Mouse (Mus musculus): ENCODE results near the gene Farsb. TPM values are rescaled to one million over a fixed set of nuclear protein-coding genes. Genes with fewer than 3 reads are reported as not detected.

The Farsb gene
- total and polyA plus RNA-seq, 3 experiments, result 114 to 205 (median 180) TPM

DNA sequence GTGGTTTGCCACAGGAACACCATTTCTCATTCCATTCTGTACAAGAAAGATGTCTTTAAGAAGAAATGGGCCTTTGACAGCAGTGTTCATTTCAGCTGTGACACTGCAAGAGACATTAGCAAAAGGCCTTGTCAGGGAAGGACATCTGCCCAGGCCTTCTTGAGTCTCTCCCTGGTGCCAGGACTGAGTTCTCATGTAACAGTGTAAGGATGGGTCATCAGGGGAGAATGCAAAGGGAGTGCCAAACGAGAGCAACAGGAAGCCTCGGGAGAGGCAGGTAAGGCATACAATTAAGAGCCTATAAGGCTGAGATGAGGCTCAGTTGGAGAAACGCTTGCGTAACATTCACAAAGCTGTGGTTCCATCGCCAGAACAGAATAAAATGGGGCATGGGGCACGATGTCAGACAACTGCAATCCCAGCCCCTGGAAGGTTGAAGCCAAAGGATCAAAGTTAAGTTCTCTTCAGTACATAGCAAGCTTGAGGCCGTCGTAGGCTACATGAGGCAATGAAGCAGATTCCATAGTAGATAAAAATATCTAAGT lies 93.4 kb downstream of the Farsb start:
- H3K79me2 ChIP-seq (replicated peaks; ENCODE audit: control insufficient read depth, extremely low read depth, insufficient read depth, poor library complexity, severe bottlenecking), result no peaks in the 10 kb centered on the region
- in situ Hi-C loops (cut with MboI; ENCODE audit: low pct_ligation_motif_present, low pct_unique_long_range_greater_than_20kb, low sequenced_read_pairs), result no loop called here
- H3K4me3 ChIP-seq (replicated peaks in 1 of 3; ENCODE audit: low read depth in 2 of 3, low read length in 2 of 3, poor library complexity in 1 of 3), result no peak overlapping the region
- no peaks in the 10 kb centered on the region for H3K27me3 ChIP-seq (replicated peaks)
- no peak overlapping the region for H3K27ac ChIP-seq (ENCODE audit: insufficient read depth, low read depth)
- H3K4me2 ChIP-seq (ENCODE audit: insufficient read depth, low read depth, poor library complexity, severe bottlenecking), result no peak overlapping the region
- no peaks in the 10 kb centered on the region for H3K9me3 ChIP-seq (replicated peaks; ENCODE audit: low read length)
- peaks cover 0 to 3% of the 10 kb centered on the region in 2 experiments for H3K36me3 ChIP-seq (replicated peaks in 1 of 2; ENCODE audit: control insufficient read depth in 1 of 2, insufficient read depth in 1 of 2, low read length in 1 of 2)
- TF ChIP-seq KAT2A (IDR thresholded peaks at IDR 0.05; ENCODE audit: insufficient replicate concordance, low read length) (no peak), CHD1 (IDR thresholded peaks at IDR 0.05; ENCODE audit: low read depth, low read length) (no peak), PAX5 (IDR thresholded peaks at IDR 0.05; ENCODE audit: low read length) (no peak), ZC3H11A (IDR thresholded peaks at IDR 0.05; ENCODE audit: low read depth, low read length) (no peak), ETS1 (conservative IDR thresholded peaks at IDR 0.05; ENCODE audit: low read depth, low read length) (no peak), TCF12 (IDR thresholded peaks at IDR 0.05; ENCODE audit: low read depth, low read length) (no peak), MYC (IDR thresholded peaks at IDR 0.05; ENCODE audit: low read depth, low read length) (no peak), NELFE (IDR thresholded peaks at IDR 0.05; ENCODE audit: low read depth, low read length) (no peak), USF2 (conservative IDR thresholded peaks at IDR 0.05; ENCODE audit: low read depth, low read length) (no peak), BHLHE40 (IDR thresholded peaks at IDR 0.05; ENCODE audit: low read depth, low read length) (no peak), IRF4 (IDR thresholded peaks at IDR 0.05; ENCODE audit: low read depth, low read length) (no peak), USF1 (IDR thresholded peaks at IDR 0.05; ENCODE audit: low read depth, low read length) (no peak), RAD21 (IDR thresholded peaks at IDR 0.05; ENCODE audit: low read depth, low read length) (no peak), MAFK (IDR thresholded peaks at IDR 0.05; ENCODE audit: insufficient replicate concordance, low read length) (no peak), MEF2A (IDR thresholded peaks at IDR 0.05; ENCODE audit: borderline replicate concordance, low read depth, low read length) (no peak), ELF1 (IDR thresholded peaks at IDR 0.05; ENCODE audit: low read depth, low read length) (no peak), GABPA (IDR thresholded peaks at IDR 0.05; ENCODE audit: insufficient replicate concordance, low read depth, low read length) (no peak), MAZ (IDR thresholded peaks at IDR 0.05; ENCODE audit: low read depth, low read length) (no peak)
- H3K9ac ChIP-seq (ENCODE audit: insufficient read depth, low read depth), result no peak overlapping the region
- DNase-seq (ENCODE audit: extremely low read depth), result no peak
- dilution Hi-C loops (cut with MboI; ENCODE audit: extremely low pct_ligation_motif_present, extremely low pct_unique_long_range_greater_than_20kb, low sequenced_read_pairs), result no loop called here
- H3K4me1 ChIP-seq (ENCODE audit: control insufficient read depth in 1 of 2, insufficient read depth in 2 of 2), result peaks cover 5 to 13% of the 10 kb centered on the region in 2 experiments; a peak in 2 of 4 replicates

DNA sequence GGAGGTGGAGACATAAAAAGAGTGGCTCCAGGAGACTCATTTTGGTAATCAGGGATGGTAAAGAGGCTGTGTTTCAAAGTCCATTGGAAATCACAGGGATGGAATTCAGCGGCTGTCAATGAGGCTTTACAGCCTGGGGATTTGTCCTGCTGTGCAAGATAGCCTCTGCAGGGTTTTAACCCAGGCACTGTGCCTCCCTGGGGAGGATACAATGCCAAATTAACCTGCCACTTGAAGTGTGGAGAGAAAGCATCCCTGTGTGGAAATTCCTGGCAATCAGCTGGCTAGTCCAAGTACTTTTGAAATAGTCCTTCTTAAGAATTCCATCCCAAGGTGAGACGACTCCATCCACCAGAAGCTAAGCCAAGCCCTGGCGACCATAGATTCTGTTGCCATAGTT lies 99.8 kb downstream of the Farsb start:
- dilution Hi-C loops (cut with MboI; ENCODE audit: extremely low pct_ligation_motif_present, extremely low pct_unique_long_range_greater_than_20kb, low sequenced_read_pairs), result no loop called here
- Histone ChIP-seq H3K36me3 (replicated peaks in 1 of 2; ENCODE audit: control insufficient read depth in 1 of 2, insufficient read depth in 1 of 2, low read length in 1 of 2) (peaks cover 0 to 3% of the 10 kb centered on the region in 2 experiments), H3K27me3 (replicated peaks) (no peaks in the 10 kb centered on the region), H3K4me2 (ENCODE audit: insufficient read depth, low read depth, poor library complexity, severe bottlenecking) (no peak overlapping the region), H3K9me3 (replicated peaks; ENCODE audit: low read length) (peaks cover 3% of the 10 kb centered on the region), H3K27ac (ENCODE audit: insufficient read depth, low read depth) (no peak overlapping the region), H3K4me1 (ENCODE audit: control insufficient read depth in 1 of 2, insufficient read depth in 2 of 2) (no peaks in the 10 kb centered on the region), H3K9ac (ENCODE audit: insufficient read depth, low read depth) (no peak overlapping the region), H3K79me2 (replicated peaks; ENCODE audit: control insufficient read depth, extremely low read depth, insufficient read depth, poor library complexity, severe bottlenecking) (no peaks in the 10 kb centered on the region), H3K4me3 (replicated peaks in 1 of 3; ENCODE audit: low read depth in 2 of 3, low read length in 2 of 3, poor library complexity in 1 of 3) (no peak overlapping the region)
- DNase-seq (ENCODE audit: extremely low read depth), result no peak
- in situ Hi-C loops (cut with MboI; ENCODE audit: low pct_ligation_motif_present, low pct_unique_long_range_greater_than_20kb, low sequenced_read_pairs), result no loop called here
- no peak for TF ChIP-seq POLR2A (IDR thresholded peaks at IDR 0.05; ENCODE audit: low read depth, low read length)
- no peak for TF ChIP-seq TCF12 (IDR thresholded peaks at IDR 0.05; ENCODE audit: low read depth, low read length)
- no peak for TF ChIP-seq SMC3 (IDR thresholded peaks at IDR 0.05; ENCODE audit: low read depth, low read length)
- TF ChIP-seq TBP (conservative IDR thresholded peaks at IDR 0.05; ENCODE audit: low read depth, low read length), result no peak
- no peak for TF ChIP-seq HCFC1 (IDR thresholded peaks at IDR 0.05; ENCODE audit: low read depth, low read length)
- TF ChIP-seq JUND (conservative IDR thresholded peaks at IDR 0.05; ENCODE audit: low read depth, low read length), result no peak
- TF ChIP-seq ZC3H11A (IDR thresholded peaks at IDR 0.05; ENCODE audit: low read depth, low read length), result no peak
- TF ChIP-seq CHD1 (IDR thresholded peaks at IDR 0.05; ENCODE audit: low read depth, low read length), result no peak
- no peak for TF ChIP-seq ELF1 (IDR thresholded peaks at IDR 0.05; ENCODE audit: low read depth, low read length)
